Mouse (Mus musculus): ENCODE measurements at regions not wholly inside any gene's neighbourhood (a gene's known extent, or its start where the extent isn't known, plus 50 kb on each side); places are given as distances from the start of the nearest gene placed in this dataset.
A peak's percentile ranks its signal among the peaks of the same experiment; 100 is the strongest.

GRCm38 (mm10) chr1:30751138-30751907, 122.4 kb downstream of the Phf3 start:
- Histone ChIP-seq H3K36me3 (ENCODE audit: control insufficient read depth, insufficient read depth, low read length) (no peaks in the 10 kb centered on the region), H3K4me3 (ENCODE audit: low read length) (no peak overlapping the region), H3K27ac (ENCODE audit: low read length) (no peak overlapping the region), H3K9ac (ENCODE audit: low read length) (no peak overlapping the region), H3K27me3 (ENCODE audit: control insufficient read depth, insufficient read depth, low read depth, low read length) (no peaks in the 10 kb centered on the region), H3K9me3 (ENCODE audit: control insufficient read depth, low read length) (no peaks in the 10 kb centered on the region), H3K4me2 (ENCODE audit: low read depth, low read length) (no peak overlapping the region), H3K4me1 (replicated peaks; ENCODE audit: control insufficient read depth, insufficient read depth, low read length) (no peaks in the 10 kb centered on the region)
- 35% methylated on average over 3 of the region's 3 CpGs for WGBS
- ATAC-seq (ENCODE audit: low read depth) = no peak

DNA sequence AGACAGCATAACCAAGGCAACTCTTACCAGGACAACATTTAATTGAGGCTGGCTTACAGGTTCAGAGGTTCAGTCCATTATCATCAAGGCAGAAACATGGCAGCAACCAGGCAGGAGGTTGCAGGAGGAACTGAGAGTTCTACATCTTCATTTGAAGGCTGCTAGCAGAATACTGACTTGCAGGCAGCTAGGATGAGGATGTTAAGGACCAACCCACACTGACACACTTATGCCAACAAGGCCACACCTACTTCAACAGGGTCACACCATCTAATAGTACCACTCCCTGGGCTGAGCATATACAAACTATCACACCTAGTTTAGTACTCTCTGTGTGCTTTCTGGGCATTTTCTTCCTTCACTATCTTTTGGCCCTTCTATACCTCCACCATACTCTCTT, 131.8 kb downstream of the Phf3 start:
- Histone ChIP-seq H3K4me2 (ENCODE audit: low read depth, low read length) (no peak overlapping the region), H3K4me3 (ENCODE audit: low read length) (no peak overlapping the region), H3K27me3 (ENCODE audit: control insufficient read depth, insufficient read depth, low read depth, low read length) (no peaks in the 10 kb centered on the region), H3K9me3 (ENCODE audit: control insufficient read depth, low read length) (no peaks in the 10 kb centered on the region), H3K9ac (ENCODE audit: low read length) (no peak overlapping the region), H3K4me1 (replicated peaks; ENCODE audit: control insufficient read depth, insufficient read depth, low read length) (no peaks in the 10 kb centered on the region), H3K27ac (ENCODE audit: low read length) (no peak overlapping the region), H3K36me3 (ENCODE audit: control insufficient read depth, insufficient read depth, low read length) (no peaks in the 10 kb centered on the region)
- ATAC-seq (ENCODE audit: low read depth) = no peak

DNA sequence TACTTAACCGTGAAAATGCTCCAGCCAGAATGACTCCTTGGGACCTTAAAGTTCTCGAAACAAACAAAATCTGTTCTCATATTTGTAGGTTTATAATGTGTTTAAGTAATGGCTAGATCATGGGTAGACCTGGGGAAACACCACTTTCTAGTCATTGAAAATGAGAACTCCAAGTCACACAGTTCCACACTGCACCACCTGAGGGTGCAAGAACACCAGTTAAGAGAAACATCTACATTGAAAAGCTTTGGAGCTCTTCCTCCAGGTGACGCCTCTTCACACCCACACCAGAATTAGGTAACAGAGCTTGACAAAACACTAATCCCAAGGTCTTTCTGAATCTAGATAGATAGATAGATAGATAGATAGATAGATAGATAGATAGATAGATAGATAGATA, 132.9 kb downstream of the Phf3 start:
- ATAC-seq (ENCODE audit: low read depth) = no peak

GRCm38 (mm10) chr1:30721519-30721918, 152.2 kb downstream of the Phf3 start:
- Histone ChIP-seq H3K27me3 (ENCODE audit: control insufficient read depth, insufficient read depth, low read depth, low read length) (no peaks in the 10 kb centered on the region), H3K36me3 (ENCODE audit: control insufficient read depth, insufficient read depth, low read length) (no peaks in the 10 kb centered on the region), H3K4me2 (ENCODE audit: low read depth, low read length) (no peak overlapping the region), H3K4me3 (ENCODE audit: low read length) (no peak overlapping the region), H3K9ac (ENCODE audit: low read length) (no peak overlapping the region), H3K4me1 (replicated peaks; ENCODE audit: control insufficient read depth, insufficient read depth, low read length) (peaks cover 10% of the 10 kb centered on the region), H3K9me3 (ENCODE audit: control insufficient read depth, low read length) (no peaks in the 10 kb centered on the region), H3K27ac (ENCODE audit: low read length) (no peak overlapping the region)
- ATAC-seq (ENCODE audit: low read depth) = no peak
- WGBS = 54% methylated on average over 2 of the region's 2 CpGs

More for the DNA sequence above, 132.9 kb downstream of the Phf3 start:
- WGBS = 51% methylated on average over 3 of the region's 3 CpGs
- Histone ChIP-seq H3K27me3 (ENCODE audit: control insufficient read depth, insufficient read depth, low read depth, low read length) (no peaks in the 10 kb centered on the region), H3K9ac (ENCODE audit: low read length) (no peak overlapping the region), H3K4me1 (replicated peaks; ENCODE audit: control insufficient read depth, insufficient read depth, low read length) (no peaks in the 10 kb centered on the region), H3K36me3 (ENCODE audit: control insufficient read depth, insufficient read depth, low read length) (no peaks in the 10 kb centered on the region), H3K27ac (ENCODE audit: low read length) (no peak overlapping the region), H3K4me3 (ENCODE audit: low read length) (no peak overlapping the region), H3K4me2 (ENCODE audit: low read depth, low read length) (no peak overlapping the region), H3K9me3 (ENCODE audit: control insufficient read depth, low read length) (no peaks in the 10 kb centered on the region)

- H3K4me1 ChIP-seq (replicated peaks; ENCODE audit: control insufficient read depth, insufficient read depth, low read length) = peaks cover 10% of the 10 kb centered on the region
- no peak overlapping the region for H3K4me2 ChIP-seq (ENCODE audit: low read depth, low read length)
- 71% methylated on average over 2 of the region's 2 CpGs for WGBS
- H3K36me3 ChIP-seq (ENCODE audit: control insufficient read depth, insufficient read depth, low read length) = no peaks in the 10 kb centered on the region
- 0 out of 2 replicates have a peak overlapping the region, but pooled peaks have one; percentile 1 for H3K27ac ChIP-seq (ENCODE audit: low read length)
- ATAC-seq (ENCODE audit: low read depth) = peak; percentile 21
- H3K4me3 ChIP-seq (ENCODE audit: low read length) = no peak overlapping the region
- no peak overlapping the region for H3K9ac ChIP-seq (ENCODE audit: low read length)
- no peaks in the 10 kb centered on the region for H3K27me3 ChIP-seq (ENCODE audit: control insufficient read depth, insufficient read depth, low read depth, low read length)
- no peaks in the 10 kb centered on the region for H3K9me3 ChIP-seq (ENCODE audit: control insufficient read depth, low read length)
Measured at GRCm38 (mm10) chr1:30720829-30721228, 152.9 kb downstream of the Phf3 start.

DNA sequence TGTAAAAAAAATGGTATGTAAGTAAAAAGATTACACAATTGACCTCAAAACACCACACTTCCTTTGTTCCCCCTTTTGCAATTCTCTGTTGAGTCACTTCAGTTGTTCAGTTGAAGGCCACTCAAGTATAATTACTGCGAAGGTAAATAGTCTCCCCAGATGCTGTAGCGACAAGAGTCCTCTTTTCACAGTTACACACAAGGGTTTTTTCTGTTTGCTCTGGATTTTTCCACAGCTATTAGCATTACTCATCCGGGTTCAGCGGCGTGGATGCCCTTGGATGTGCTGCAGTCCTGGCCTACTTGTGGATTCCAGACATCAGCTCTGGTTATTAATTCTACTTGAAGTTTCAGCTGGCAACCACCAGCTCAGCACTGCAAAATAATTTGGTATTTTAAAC, 155.1 kb downstream of the Phf3 start:
- Histone ChIP-seq H3K27me3 (ENCODE audit: control insufficient read depth, insufficient read depth, low read depth, low read length) (no peaks in the 10 kb centered on the region), H3K9me3 (ENCODE audit: control insufficient read depth, low read length) (no peaks in the 10 kb centered on the region), H3K9ac (ENCODE audit: low read length) (no peak overlapping the region), H3K27ac (ENCODE audit: low read length) (peak overlapping the region; percentile 82), H3K4me1 (replicated peaks; ENCODE audit: control insufficient read depth, insufficient read depth, low read length) (peaks cover 10% of the 10 kb centered on the region), H3K36me3 (ENCODE audit: control insufficient read depth, insufficient read depth, low read length) (no peaks in the 10 kb centered on the region), H3K4me2 (ENCODE audit: low read depth, low read length) (no peak overlapping the region), H3K4me3 (ENCODE audit: low read length) (no peak overlapping the region)
- 44% methylated on average over 5 of the region's 5 CpGs for WGBS
- peak; percentile 88 for ATAC-seq (ENCODE audit: low read depth)

DNA sequence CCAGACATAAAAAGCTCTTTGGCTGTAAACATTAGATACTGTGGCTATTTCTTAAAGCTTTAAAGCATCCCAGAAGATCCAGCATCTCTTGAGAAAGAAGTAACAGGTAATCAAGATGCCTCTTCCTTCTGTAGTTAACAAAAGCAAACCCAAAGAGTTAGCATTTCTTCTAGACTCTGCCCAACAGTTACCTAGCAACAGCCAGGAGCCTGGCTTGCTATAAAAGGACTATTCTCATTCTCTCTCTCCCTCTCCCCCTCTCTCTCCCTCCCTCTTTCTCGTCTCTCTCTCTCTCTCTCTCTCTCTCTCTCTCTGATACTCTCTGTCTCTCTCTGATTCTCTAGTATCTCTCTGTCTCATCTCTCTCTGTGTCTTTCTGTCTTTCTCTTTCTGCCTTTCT, 157.4 kb downstream of the Phf3 start:
- Histone ChIP-seq H3K4me3 (ENCODE audit: low read length) (no peak overlapping the region), H3K4me1 (replicated peaks; ENCODE audit: control insufficient read depth, insufficient read depth, low read length) (peaks cover 10% of the 10 kb centered on the region), H3K27ac (ENCODE audit: low read length) (no peak overlapping the region), H3K9ac (ENCODE audit: low read length) (no peak overlapping the region), H3K27me3 (ENCODE audit: control insufficient read depth, insufficient read depth, low read depth, low read length) (no peaks in the 10 kb centered on the region), H3K36me3 (ENCODE audit: control insufficient read depth, insufficient read depth, low read length) (no peaks in the 10 kb centered on the region), H3K9me3 (ENCODE audit: control insufficient read depth, low read length) (no peaks in the 10 kb centered on the region), H3K4me2 (ENCODE audit: low read depth, low read length) (no peak overlapping the region)
- 46% methylated on average over 1 of the region's 1 CpGs for WGBS
- ATAC-seq (ENCODE audit: low read depth) = no peak

DNA sequence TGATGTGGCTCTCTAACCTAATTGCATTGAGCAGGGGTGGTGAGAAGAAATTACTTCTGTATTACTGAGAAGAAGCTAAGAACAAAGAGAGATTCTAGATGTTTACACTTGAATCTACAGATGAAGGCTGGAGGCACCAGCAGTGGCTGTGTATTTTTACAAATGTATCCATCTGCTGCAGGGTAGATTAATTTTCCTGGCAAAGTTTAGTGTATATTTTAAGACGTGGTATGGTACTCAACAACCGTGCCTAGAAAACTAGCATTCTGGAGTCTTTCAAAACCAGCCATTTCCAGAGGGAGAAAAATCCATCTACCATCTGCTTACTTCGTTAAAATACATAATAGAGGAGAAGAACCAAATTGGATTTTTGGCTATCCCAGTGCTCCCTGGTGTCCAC, 172.6 kb downstream of the Phf3 start:
- H3K27me3 ChIP-seq (ENCODE audit: control insufficient read depth, insufficient read depth, low read depth, low read length) = no peaks in the 10 kb centered on the region
- no peak overlapping the region for H3K27ac ChIP-seq (ENCODE audit: low read length)
- H3K4me3 ChIP-seq (ENCODE audit: low read length) = no peak overlapping the region
- ATAC-seq (ENCODE audit: low read depth) = no peak
- no peaks in the 10 kb centered on the region for H3K36me3 ChIP-seq (ENCODE audit: control insufficient read depth, insufficient read depth, low read length)
- no peaks in the 10 kb centered on the region for H3K4me1 ChIP-seq (replicated peaks; ENCODE audit: control insufficient read depth, insufficient read depth, low read length)
- no peak overlapping the region for H3K9ac ChIP-seq (ENCODE audit: low read length)
- H3K9me3 ChIP-seq (ENCODE audit: control insufficient read depth, low read length) = no peaks in the 10 kb centered on the region
- no peak overlapping the region for H3K4me2 ChIP-seq (ENCODE audit: low read depth, low read length)
- WGBS = 58% methylated on average over 3 of the region's 3 CpGs

DNA sequence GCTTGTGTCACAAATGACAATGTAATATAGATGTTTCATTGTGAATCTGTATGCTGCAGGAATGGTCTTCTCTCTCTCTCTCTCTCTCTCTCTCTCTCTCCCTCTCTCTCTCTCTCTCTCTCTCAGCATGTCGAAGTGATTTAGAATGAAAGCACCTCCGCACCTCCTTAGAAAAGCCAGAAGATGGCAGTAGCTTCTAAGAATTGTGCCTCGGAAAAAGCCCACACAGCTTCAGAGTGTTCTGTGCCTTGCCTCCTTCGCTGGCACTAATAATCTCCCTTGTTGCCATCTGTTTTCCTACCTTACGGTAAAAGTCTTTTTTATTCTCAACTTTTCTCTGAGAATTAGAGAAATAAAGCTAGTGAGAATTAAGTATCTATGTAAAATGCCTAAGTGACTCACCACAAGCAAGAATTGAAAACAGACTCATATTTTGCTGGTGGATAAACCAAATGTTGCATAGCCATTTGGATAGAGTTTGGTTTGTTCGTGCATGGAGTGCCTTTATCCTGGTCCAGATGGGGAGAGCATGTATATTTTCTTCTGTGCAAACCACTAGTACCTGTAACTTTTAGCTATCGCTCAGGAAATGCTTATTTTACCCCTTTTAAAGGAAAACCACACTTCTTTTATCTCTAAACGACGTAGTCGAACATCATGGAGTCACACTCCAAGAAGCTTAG, 173.2 kb downstream of the Phf3 start:
- H3K9ac ChIP-seq (ENCODE audit: low read length) = no peak overlapping the region
- H3K4me3 ChIP-seq (ENCODE audit: low read length) = no peak overlapping the region
- H3K27me3 ChIP-seq (ENCODE audit: control insufficient read depth, insufficient read depth, low read depth, low read length) = no peaks in the 10 kb centered on the region
- ATAC-seq (ENCODE audit: low read depth) = no peak; the same call in 1 of the 2 replicates
- no peak overlapping the region for H3K4me2 ChIP-seq (ENCODE audit: low read depth, low read length)
- no peaks in the 10 kb centered on the region for H3K9me3 ChIP-seq (ENCODE audit: control insufficient read depth, low read length)
- H3K27ac ChIP-seq (ENCODE audit: low read length) = no peak overlapping the region
- 42% methylated on average over 10 of the region's 10 CpGs for WGBS
- H3K36me3 ChIP-seq (ENCODE audit: control insufficient read depth, insufficient read depth, low read length) = no peaks in the 10 kb centered on the region
- no peaks in the 10 kb centered on the region for H3K4me1 ChIP-seq (replicated peaks; ENCODE audit: control insufficient read depth, insufficient read depth, low read length)

All from lung, embryonic 16.5 days (tissue).